Mouse (Mus musculus): ENCODE measurements around the gene Hap1.

- no peak for TF ChIP-seq POLR2A (IDR thresholded peaks at IDR 0.05; ENCODE audit: insufficient read depth, low read depth, low read length)
- no peak for TF ChIP-seq EP300 (IDR thresholded peaks at IDR 0.05; ENCODE audit: insufficient read depth, low read depth, low read length)
Measured at GRCm38 (mm10) chr11:100344269-100344668, 11.7 kb downstream of the Hap1 start.
